Mouse (Mus musculus): ENCODE measurements around the gene Nr4a3.

GRCm38 (mm10) chr4:48078213-48078612, 33.3 kb downstream of the Nr4a3 start:
- TF ChIP-seq CHD2 (IDR thresholded peaks at IDR 0.05; ENCODE audit: low read depth, low read length) (no peak), ZNF384 (IDR thresholded peaks at IDR 0.05; ENCODE audit: low read depth, low read length) (no peak)

Data from ES-E14 (cell line).